Mouse (Mus musculus) heart, postnatal 10 days (tissue): ENCODE results near the gene Coq5. TPM values are rescaled to one million over a fixed set of nuclear protein-coding genes. Genes with fewer than 3 reads are reported as not detected.
A peak's percentile ranks its signal among the peaks of the same experiment; 100 is the strongest.
"Not testable (repeated sequence)": the region's sequence is repeated elsewhere in the genome, so short reads cannot be mapped to it uniquely, and the experiment has no call there.

ENCODE experiments used
- DNase-seq, 2 experiments: peaks; one replicate each; pipeline ENCODE4 v3.0.0; 2021
- intact Hi-C: fragments of 180-260 bp; cut with DNase I; formaldehyde crosslinking; loops from one replicate; pipeline ENCODE4 v1.15.1; 2025
- total RNA-seq, 2 experiments: library from RNA; stranded (reverse); gene quantifications; 2 replicates each; pipeline ENCODE4 v1.2.3; 2021

Gene Coq5
- total RNA-seq, 2 experiments from 2014 or later: 131 to 134 TPM

- intact Hi-C loops: loop anchor here (1.0 to 2.0 kb wide), 5 partner anchors 18 to 48 kb away; partner anchors contain the start of genes Coq5, Cox6a1, Gatc and Srsf9
- DNase-seq: peak; percentile 100
Measured at GRCm38 (mm10) chr5:115300792-115301614, 21.5 kb downstream of the Coq5 start, which contains the start of gene Dynll1. TSS of gene Dynll1 (minus strand) at chr5:115300999.

GRCm38 (mm10) chr5:115301615-115302014 is 22.1 kb downstream of the Coq5 start:
- intact Hi-C loops: loop anchor here (2.0 kb wide), 4 partner anchors 17 to 47 kb away; partner anchors contain the start of genes Coq5, Cox6a1, Gatc and Triap1
- peak in 1 of 2 experiments; percentile 13 for DNase-seq

GRCm38 (mm10) chr5:115302190-115302589 is 22.7 kb downstream of the Coq5 start:
- intact Hi-C loops, DNase-seq: not testable (repeated sequence)

- intact Hi-C loops: no loop called here
- no peak for DNase-seq
Measured at GRCm38 (mm10) chr5:115312354-115312753, 32.9 kb downstream of the Coq5 start.

- DNase-seq: no peak
- intact Hi-C loops: no loop called here
Measured at GRCm38 (mm10) chr5:115312816-115313667, 33.6 kb downstream of the Coq5 start.

GRCm38 (mm10) chr5:115313668-115313943 is 34.1 kb downstream of the Coq5 start:
- intact Hi-C loops: no loop called here
- no peak for DNase-seq

GRCm38 (mm10) chr5:115316968-115317644 is 37.6 kb downstream of the Coq5 start:
- intact Hi-C loops: no loop called here
- peak in 1 of 2 experiments; percentile 27 for DNase-seq

- DNase-seq: peak; percentile 34 to 35
- intact Hi-C loops: loop anchor here (2.0 kb wide), 1 partner anchor 17 kb away; the partner anchor contains the start of gene Dynll1
Measured at GRCm38 (mm10) chr5:115317645-115318328, 38.3 kb downstream of the Coq5 start.

GRCm38 (mm10) chr5:115319004-115319940 is 39.8 kb downstream of the Coq5 start:
- intact Hi-C loops: loop anchor here (2.0 kb wide), 1 partner anchor 18 kb away; the partner anchor contains the start of gene Dynll1
- peak; percentile 83 to 84 for DNase-seq

GRCm38 (mm10) chr5:115326256-115326831 is 46.9 kb downstream of the Coq5 start:
- intact Hi-C loops: loop anchor here (2.0 to 5.0 kb wide), 2 partner anchors 14 to 34 kb away; partner anchors contain the start of genes Gatc and Triap1
- DNase-seq: peak; percentile 29 to 42

- DNase-seq: peak; percentile 97
- intact Hi-C loops: loop anchor here (1.0 to 5.0 kb wide), 3 partner anchors 14 to 35 kb away; partner anchors contain the start of genes Dynll1, Gatc and Triap1
Measured at GRCm38 (mm10) chr5:115326875-115327609, 47.6 kb downstream of the Coq5 start, which contains the start of gene Srsf9. TSS of gene Srsf9 (plus strand) at chr5:115327177.

- peak; percentile 42 to 47 for DNase-seq
- intact Hi-C loops: loop anchor here (1.0 to 5.0 kb wide), 3 partner anchors 13 to 36 kb away; partner anchors contain the start of genes Dynll1, Gatc and Triap1
Measured at GRCm38 (mm10) chr5:115327610-115328548, 48.4 kb downstream of the Coq5 start.

GRCm38 (mm10) chr5:115330955-115331354 is 51.5 kb downstream of the Coq5 start:
- peak in 1 of 2 experiments; percentile 39 for DNase-seq
- intact Hi-C loops: no loop called here

- intact Hi-C loops: no loop called here
Measured at GRCm38 (mm10) chr5:115333626-115334025, 54.2 kb downstream of the Coq5 start.

GRCm38 (mm10) chr5:115340007-115340406 is 60.5 kb downstream of the Coq5 start:
- intact Hi-C loops: loop anchor here (2.0 to 5.0 kb wide), 3 partner anchors 13 to 58 kb away; partner anchors contain the start of genes Dynll1 and Srsf9
- no peak for DNase-seq

More at GRCm38 (mm10) chr5:115333626-115334025, 54.2 kb downstream of the Coq5 start:
- no peak for DNase-seq
